8 mouse cellular contexts compared by ENCODE assay signal in genomic region chr10:45048622-45049021, GRCm38 (mm10). TPM values are rescaled to one million over a fixed set of nuclear protein-coding genes. Genes with fewer than 3 reads are reported as not detected.
DNase-seq lines count a peak whose midpoint lies in the region; ATAC-seq and TF ChIP-seq lines count a peak whose summit lies in the region.

No protein-coding gene starts in this region.

- ATAC-seq in lung, embryonic 16.5 days (ENCODE audit: low read depth) = peak; percentile 61
- no peak for ATAC-seq in forebrain, embryonic 11.5 days (replicated peaks; ENCODE audit: low FRiP score)
- no peak for ATAC-seq in hindbrain, embryonic 12.5 days (ENCODE audit: low FRiP score)
- ATAC-seq in forebrain, embryonic 14.5 days = no peak

- H3K9ac ChIP-seq in lung, embryonic 16.5 days (ENCODE audit: low read length) = peak overlapping the region; percentile 28; the same call in 1 of the 2 replicates
- H3K9ac ChIP-seq in forebrain, embryonic 11.5 days (ENCODE audit: low read length) = no peak overlapping the region
- no peak overlapping the region for H3K9ac ChIP-seq in hindbrain, embryonic 12.5 days
- no peak overlapping the region for H3K9ac ChIP-seq in forebrain, embryonic 14.5 days (ENCODE audit: low read length)

- 21% methylated on average over 11 of the region's 11 CpGs for WGBS in lung, embryonic 16.5 days
- WGBS in forebrain, embryonic 11.5 days = 46% methylated on average over 11 of the region's 11 CpGs
- 32% methylated on average over 11 of the region's 11 CpGs for WGBS in hindbrain, embryonic 12.5 days
- 49% methylated on average over 11 of the region's 11 CpGs for WGBS in forebrain, embryonic 14.5 days

- peaks cover 3% of the 10 kb centered on the region for H3K9me3 ChIP-seq in E14TG2a.4 (ENCODE audit: low read length)
- H3K9me3 ChIP-seq in lung, embryonic 16.5 days (ENCODE audit: control insufficient read depth, low read length) = no peaks in the 10 kb centered on the region
- no peaks in the 10 kb centered on the region for H3K9me3 ChIP-seq in forebrain, embryonic 11.5 days (ENCODE audit: control insufficient read depth, low read length)
- no peaks in the 10 kb centered on the region for H3K9me3 ChIP-seq in hindbrain, embryonic 12.5 days (replicated peaks)
- no peaks in the 10 kb centered on the region for H3K9me3 ChIP-seq in forebrain, embryonic 14.5 days (replicated peaks; ENCODE audit: control insufficient read depth, low read length)

- DNase-seq in adrenal gland, postnatal 10 days = peak; percentile 59
- DNase-seq in heart, postnatal 4 days = peak; percentile 11
- DNase-seq in urinary bladder, postnatal 25 days (ENCODE audit: low spot score) = peak; percentile 11
- no peak for DNase-seq in forebrain, embryonic 11.5 days (ENCODE audit: low spot score)
- no peak for DNase-seq in forebrain, embryonic 14.5 days (ENCODE audit: low spot score)

- H3K4me2 ChIP-seq in lung, embryonic 16.5 days (ENCODE audit: low read depth, low read length) = peak overlapping the region; percentile 38
- no peak overlapping the region for H3K4me2 ChIP-seq in forebrain, embryonic 11.5 days (ENCODE audit: low read depth, low read length, severe bottlenecking)
- H3K4me2 ChIP-seq in hindbrain, embryonic 12.5 days (replicated peaks) = no peak overlapping the region
- no peak overlapping the region for H3K4me2 ChIP-seq in forebrain, embryonic 14.5 days (ENCODE audit: low read length)

- no peak for TF ChIP-seq CTCF in E14TG2a.4 (conservative IDR thresholded peaks at IDR 0.05; ENCODE audit: low read length)

- H3K36me3 ChIP-seq in E14TG2a.4 (ENCODE audit: insufficient read depth, low read length) = no peaks in the 10 kb centered on the region
- no peaks in the 10 kb centered on the region for H3K36me3 ChIP-seq in lung, embryonic 16.5 days (ENCODE audit: control insufficient read depth, insufficient read depth, low read length)
- no peaks in the 10 kb centered on the region for H3K36me3 ChIP-seq in forebrain, embryonic 11.5 days (ENCODE audit: control insufficient read depth, insufficient read depth, low read length)
- no peaks in the 10 kb centered on the region for H3K36me3 ChIP-seq in hindbrain, embryonic 12.5 days
- no peaks in the 10 kb centered on the region for H3K36me3 ChIP-seq in forebrain, embryonic 14.5 days (ENCODE audit: control insufficient read depth, insufficient read depth, low read length)

- H3K4me3 ChIP-seq in E14TG2a.4 (replicated peaks; ENCODE audit: low read length) = 0 out of 2 replicates have a peak overlapping the region, but pooled peaks have one; percentile 3
- H3K4me3 ChIP-seq in lung, embryonic 16.5 days (ENCODE audit: low read length) = no peak overlapping the region; the same call in 1 of the 2 replicates
- H3K4me3 ChIP-seq in forebrain, embryonic 11.5 days (ENCODE audit: low read depth, low read length) = no peak overlapping the region
- no peak overlapping the region for H3K4me3 ChIP-seq in hindbrain, embryonic 12.5 days
- H3K4me3 ChIP-seq in forebrain, embryonic 14.5 days (ENCODE audit: low read depth, low read length) = no peak overlapping the region

- peaks cover 26% of the 10 kb centered on the region for H3K4me1 ChIP-seq in E14TG2a.4 (replicated peaks; ENCODE audit: low read depth, low read length)
- peaks cover 3% of the 10 kb centered on the region; the same call in 1 of the 2 replicates for H3K4me1 ChIP-seq in lung, embryonic 16.5 days (replicated peaks; ENCODE audit: control insufficient read depth, insufficient read depth, low read length)
- no peaks in the 10 kb centered on the region for H3K4me1 ChIP-seq in forebrain, embryonic 11.5 days (replicated peaks; ENCODE audit: control insufficient read depth, insufficient read depth, low read length)
- no peaks in the 10 kb centered on the region for H3K4me1 ChIP-seq in hindbrain, embryonic 12.5 days
- H3K4me1 ChIP-seq in forebrain, embryonic 14.5 days (ENCODE audit: control insufficient read depth, insufficient read depth, low read length) = no peaks in the 10 kb centered on the region

- 0 out of 2 replicates have a peak, but pooled peaks cover 7% of the 10 kb centered on the region for H3K27me3 ChIP-seq in E14TG2a.4 (ENCODE audit: insufficient read depth, low read length)
- no peaks in the 10 kb centered on the region for H3K27me3 ChIP-seq in lung, embryonic 16.5 days (ENCODE audit: control insufficient read depth, insufficient read depth, low read depth, low read length)
- H3K27me3 ChIP-seq in forebrain, embryonic 11.5 days (ENCODE audit: control insufficient read depth, insufficient read depth, low read length) = no peaks in the 10 kb centered on the region
- no peaks in the 10 kb centered on the region for H3K27me3 ChIP-seq in hindbrain, embryonic 12.5 days
- H3K27me3 ChIP-seq in forebrain, embryonic 14.5 days (replicated peaks; ENCODE audit: control insufficient read depth, insufficient read depth, low read length) = no peaks in the 10 kb centered on the region

- no peak overlapping the region for H3K27ac ChIP-seq in lung, embryonic 16.5 days (ENCODE audit: low read length)
- H3K27ac ChIP-seq in forebrain, embryonic 11.5 days (ENCODE audit: low read depth, low read length) = no peak overlapping the region
- H3K27ac ChIP-seq in hindbrain, embryonic 12.5 days = no peak overlapping the region
- H3K27ac ChIP-seq in forebrain, embryonic 14.5 days (ENCODE audit: low read depth, low read length) = no peak overlapping the region

RNA-seq across cellular contexts. Expression of gene Prep, which starts 18.4 kb away (rescaled TPM):
- 10 to 100 TPM; 15.3 to 16.8 TPM for total RNA-seq in adrenal gland, postnatal 10 days (2021)
- 10 to 100 TPM; 24.8 to 25.2 TPM for total RNA-seq in heart, postnatal 4 days (2021)
- polyA plus RNA-seq in lung, embryonic 16.5 days (2015; fragmentation: Nextera tagmentation; extraction: Ambion mirVana) = 35.3 and 37.1 TPM in 2 replicates
- polyA plus RNA-seq in forebrain, embryonic 11.5 days (2014; fragmentation: Nextera tagmentation; extraction: Ambion mirVana) = 27.6 and 28.8 TPM in 2 replicates
- polyA plus RNA-seq in hindbrain, embryonic 12.5 days (2016; fragmentation: Nextera tagmentation; extraction: Ambion mirVana) = 29.0 and 29.5 TPM in 2 replicates
- 14.2 and 16.7 TPM in 2 replicates for polyA plus RNA-seq in forebrain, embryonic 14.5 days (2014; fragmentation: Nextera tagmentation; extraction: Ambion mirVana)

Comparison
In these comparisons a context has a peak if more than half of its experiments do, and no peak if none do; other contexts are left out.
1. DNase-seq: peak in adrenal gland, postnatal 10 days (single experiment), heart, postnatal 4 days (single experiment) and urinary bladder, postnatal 25 days (single experiment); none in forebrain, embryonic 11.5 days (single experiment) and forebrain, embryonic 14.5 days (single experiment).